Mouse (Mus musculus) liver, embryonic 15.5 days (tissue): ENCODE measurements around the gene Med15. TPM values are rescaled to one million over a fixed set of nuclear protein-coding genes. Genes with fewer than 3 reads are reported as not detected.

Experiments used
- ATAC-seq: fragments of 200-750 bp; cut with Nextera tagmentation; 2 replicates; pipeline ENCODE4 v1.8.0; 2017; ENCODE audit warnings: moderate number of reproducible peaks, mild to moderate bottlenecking, moderate library complexity; ENCODE audit not compliant: insufficient read depth
- H3K27ac ChIP-seq: fragments of 300-500 bp; sonication (generic); replicated peaks from 2 replicates; pipeline ENCODE4 v1.5.1; 2015; ENCODE audit warnings: mild to moderate bottlenecking, inconsistent platforms
- H3K27me3 ChIP-seq: fragments of 300-500 bp; sonication (generic); 2 replicates; pipeline ENCODE4 v1.6.1; 2015; ENCODE audit warnings: mild to moderate bottlenecking, inconsistent platforms
- H3K36me3 ChIP-seq: fragments of 300-500 bp; sonication (generic); replicated peaks from 2 replicates; pipeline ENCODE4 v1.6.1; 2015; ENCODE audit warnings: moderate library complexity, mild to moderate bottlenecking, inconsistent platforms
- H3K4me1 ChIP-seq: fragments of 300-500 bp; sonication (generic); replicated peaks from 2 replicates; pipeline ENCODE4 v1.6.1; 2015; ENCODE audit warnings: inconsistent platforms
- H3K4me2 ChIP-seq: fragments of 300-500 bp; sonication (generic); 2 replicates; pipeline ENCODE4 v1.6.1; 2015; ENCODE audit warnings: moderate library complexity, mild to moderate bottlenecking, inconsistent platforms
- H3K4me3 ChIP-seq: fragments of 300-500 bp; sonication (generic); replicated peaks from 2 replicates; pipeline ENCODE4 v1.5.1; 2015; ENCODE audit warnings: mild to moderate bottlenecking, inconsistent platforms
- H3K9ac ChIP-seq: fragments of 300-500 bp; sonication (generic); 2 replicates; pipeline ENCODE4 v1.6.1; 2015; ENCODE audit warnings: moderate library complexity, mild to moderate bottlenecking, inconsistent platforms
- H3K9me3 ChIP-seq: fragments of 300-500 bp; sonication (generic); replicated peaks from 2 replicates; pipeline ENCODE4 v1.6.1; 2016; ENCODE audit warnings: inconsistent platforms
- WGBS: fragments of 180-500 bp; shearing (Covaris S2); methylation state at CpG from one replicate; pipeline ENCODE4 v1.1.7; 2015; ENCODE audit warnings: mixed read lengths; ENCODE audit not compliant: insufficient replicate concordance; 5-methylcytosine and 5-hydroxymethylcytosine counted together
- polyA plus RNA-seq: library from polyadenylated mRNA; unstranded; fragments of >200 nt; fragmentation: Nextera tagmentation; extraction: Ambion mirVana; gene quantifications from 2 replicates; pipeline ENCODE4 v1.2.1, GENCODE M21; 2015

Med15 gene
- polyA plus RNA-seq, 1 experiment from 2014 or later, result 15.9 TPM

DNA sequence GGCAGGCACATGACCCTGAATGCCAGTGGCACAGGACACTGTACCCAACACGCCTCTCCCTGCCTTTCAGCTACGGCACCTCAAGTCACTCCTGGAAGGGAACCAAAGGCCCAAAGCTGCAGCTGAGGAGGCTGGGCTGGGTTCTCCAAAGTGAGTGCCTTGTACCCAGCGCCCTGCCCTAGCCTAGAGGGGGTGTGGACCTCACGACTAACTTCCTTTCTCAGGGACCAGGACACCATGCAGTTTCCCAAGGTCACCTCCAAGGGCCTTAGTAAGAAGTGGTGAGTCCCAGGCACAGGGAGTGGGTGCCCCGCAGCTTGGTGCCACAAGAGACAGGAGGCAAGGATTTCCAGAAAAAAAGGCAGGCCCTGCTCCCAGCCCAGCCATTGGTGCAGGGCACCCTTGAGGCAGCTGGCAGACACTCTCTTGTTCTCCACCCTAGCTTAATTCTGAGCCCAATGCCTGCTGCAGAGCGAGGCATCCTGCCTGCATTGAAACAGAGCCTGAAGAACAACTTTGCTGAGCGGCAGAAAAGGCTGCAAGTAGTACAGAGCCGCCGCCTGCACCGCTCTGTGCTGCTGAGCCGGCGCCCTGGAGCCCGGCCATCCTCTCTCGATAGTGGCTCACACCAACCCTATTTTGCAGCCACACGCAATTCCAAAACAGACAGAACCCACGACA lies 82.6 kb downstream of the Med15 start:
- Histone ChIP-seq H3K9ac (no peak overlapping the region), H3K27me3 (no peaks in the 10 kb centered on the region), H3K4me3 (no peak overlapping the region), H3K9me3 (no peaks in the 10 kb centered on the region), H3K4me1 (peaks cover 28% of the 10 kb centered on the region), H3K36me3 (peaks cover 49% of the 10 kb centered on the region), H3K27ac (no peak overlapping the region), H3K4me2 (no peak overlapping the region)
- ATAC-seq, result no peak
- WGBS, result 76% methylated on average over 16 of the region's 16 CpGs

DNA sequence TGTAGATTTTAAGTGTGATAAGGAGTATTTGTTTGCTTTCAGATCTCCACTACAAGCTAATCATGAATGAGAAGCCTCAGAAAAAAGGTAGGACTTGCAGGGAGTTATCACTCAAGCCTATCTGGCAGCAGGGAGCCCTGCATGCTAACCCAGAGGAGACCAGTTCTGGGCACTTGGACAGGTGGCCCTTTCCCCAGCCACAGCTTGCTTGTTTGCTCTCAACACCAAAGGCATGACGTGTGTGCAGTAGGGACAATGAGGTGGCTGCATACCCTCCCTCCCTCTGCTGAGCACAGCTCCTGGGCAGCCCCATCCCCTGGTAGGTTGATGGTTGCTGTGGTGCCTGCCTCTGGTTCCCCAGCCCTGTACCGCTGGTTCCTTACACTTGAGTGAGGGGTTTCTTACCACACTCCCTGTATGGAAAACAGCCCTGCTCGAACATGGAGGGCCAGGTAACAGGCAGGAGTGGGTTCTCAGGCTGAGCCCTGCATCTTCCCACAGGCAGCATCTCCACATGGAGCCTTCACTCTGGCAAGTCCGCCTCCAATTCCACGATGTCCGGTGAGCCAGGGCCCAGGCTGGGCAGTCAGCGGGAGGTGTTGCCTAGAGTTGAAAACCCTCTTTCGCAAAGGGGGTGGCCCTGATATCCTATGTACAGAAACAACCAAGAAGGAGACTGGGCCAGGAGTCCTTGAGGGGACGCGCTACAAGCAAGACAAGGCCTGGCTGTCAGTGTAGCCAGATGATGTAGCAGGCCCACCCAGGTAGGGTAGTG lies 84.9 kb downstream of the Med15 start:
- Histone ChIP-seq H3K27me3 (no peaks in the 10 kb centered on the region), H3K9ac (no peak overlapping the region), H3K4me1 (peaks cover 30% of the 10 kb centered on the region), H3K4me3 (no peak overlapping the region), H3K27ac (no peak overlapping the region), H3K4me2 (0 out of 2 replicates have a peak overlapping the region, but pooled peaks have one; percentile 94), H3K9me3 (no peaks in the 10 kb centered on the region), H3K36me3 (peaks cover 34% of the 10 kb centered on the region)
- 91% methylated on average over 10 of the region's 10 CpGs for WGBS
- ATAC-seq, result no peak

DNA sequence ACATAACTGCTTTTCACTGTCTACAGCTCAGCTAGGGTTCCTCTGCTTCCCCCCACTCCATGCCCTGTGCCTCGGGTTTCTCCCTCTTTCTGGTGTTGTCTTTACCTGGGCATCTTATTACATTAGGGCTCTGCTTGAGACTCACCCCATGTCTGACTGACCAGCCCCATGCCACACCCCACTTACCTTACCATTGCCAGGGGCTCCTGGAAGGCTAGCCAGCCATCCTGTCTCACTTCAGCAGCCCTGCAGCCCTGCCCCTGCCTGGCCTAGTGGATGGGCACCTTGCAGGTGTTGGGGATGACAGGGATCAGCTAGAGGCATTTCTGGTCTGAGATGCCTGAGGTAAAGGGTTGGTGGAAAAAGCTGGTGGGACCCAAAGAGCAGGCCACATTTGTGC lies 85.5 kb downstream of the Med15 start:
- 0 out of 2 replicates have a peak overlapping the region, but pooled peaks have one; percentile 71 for H3K27ac ChIP-seq
- H3K9me3 ChIP-seq, result no peaks in the 10 kb centered on the region
- peak overlapping the region; percentile 94 for H3K4me2 ChIP-seq
- WGBS, result 50% methylated on average over 1 of the region's 1 CpGs
- no peaks in the 10 kb centered on the region for H3K27me3 ChIP-seq
- H3K4me1 ChIP-seq, result peaks cover 30% of the 10 kb centered on the region
- ATAC-seq, result no peak
- H3K9ac ChIP-seq, result peak overlapping the region; percentile 62; the same call in 1 of the 2 replicates
- peaks cover 34% of the 10 kb centered on the region for H3K36me3 ChIP-seq
- H3K4me3 ChIP-seq, result peak overlapping the region; percentile 58

DNA sequence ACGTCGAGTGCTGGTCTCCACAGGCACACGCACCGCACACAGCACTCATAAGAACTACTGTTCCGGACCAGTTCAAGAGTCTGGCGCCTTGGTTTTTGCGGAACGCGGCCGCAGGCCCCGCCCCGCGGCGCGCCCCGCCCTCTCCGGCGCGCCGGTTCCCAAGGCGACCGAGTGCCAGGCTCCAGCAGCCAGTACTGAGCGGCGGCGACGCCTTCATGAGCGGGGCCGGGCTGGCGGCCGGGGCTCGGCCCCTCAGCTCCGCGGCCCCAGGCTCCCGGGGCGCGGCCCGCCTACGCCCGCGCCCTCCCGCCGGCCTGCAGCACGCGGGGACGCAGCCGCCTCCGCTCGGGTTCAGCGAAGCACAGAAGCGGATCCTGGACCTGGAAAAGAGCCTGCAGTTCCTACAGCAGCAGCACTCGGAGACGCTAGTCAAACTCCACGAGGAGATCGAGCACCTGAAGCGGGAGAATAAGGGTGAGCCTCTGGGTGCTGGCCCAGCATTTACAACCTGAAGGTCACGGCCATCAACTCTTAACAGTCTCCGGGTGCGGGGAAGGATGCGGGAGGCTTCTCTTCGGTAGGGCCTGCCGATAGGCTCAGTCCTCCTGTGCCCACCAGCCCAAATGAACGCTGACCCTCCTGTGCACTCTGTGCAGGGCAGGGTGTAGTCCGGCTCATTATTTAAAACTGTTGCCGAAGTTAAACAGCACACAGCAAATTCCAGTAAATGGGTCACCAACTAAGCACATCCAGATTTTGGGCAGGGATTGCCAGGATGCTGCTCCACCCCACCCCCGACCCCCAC lies 86.2 kb downstream of the Med15 start, which contains the start of gene Ccdc74a:
TSS of gene Ccdc74a (plus strand) at position 161 of the 805 bp plus-strand sequence.
- Histone ChIP-seq H3K4me3 (peak within 1 kb of the TSS; percentile 58), H3K9me3 (no peaks in the 10 kb centered on the region), H3K27ac (peak within 1 kb of the TSS; percentile 71), H3K4me1 (peaks cover 30% of the 10 kb centered on the region), H3K36me3 (peaks cover 32% of the 10 kb centered on the region), H3K9ac (peak within 1 kb of the TSS; percentile 62), H3K27me3 (no peaks in the 10 kb centered on the region), H3K4me2 (peak within 1 kb of the TSS; percentile 94)
- peak; percentile 99 for ATAC-seq
- 3% methylated on average over 65 of the region's 65 CpGs for WGBS

DNA sequence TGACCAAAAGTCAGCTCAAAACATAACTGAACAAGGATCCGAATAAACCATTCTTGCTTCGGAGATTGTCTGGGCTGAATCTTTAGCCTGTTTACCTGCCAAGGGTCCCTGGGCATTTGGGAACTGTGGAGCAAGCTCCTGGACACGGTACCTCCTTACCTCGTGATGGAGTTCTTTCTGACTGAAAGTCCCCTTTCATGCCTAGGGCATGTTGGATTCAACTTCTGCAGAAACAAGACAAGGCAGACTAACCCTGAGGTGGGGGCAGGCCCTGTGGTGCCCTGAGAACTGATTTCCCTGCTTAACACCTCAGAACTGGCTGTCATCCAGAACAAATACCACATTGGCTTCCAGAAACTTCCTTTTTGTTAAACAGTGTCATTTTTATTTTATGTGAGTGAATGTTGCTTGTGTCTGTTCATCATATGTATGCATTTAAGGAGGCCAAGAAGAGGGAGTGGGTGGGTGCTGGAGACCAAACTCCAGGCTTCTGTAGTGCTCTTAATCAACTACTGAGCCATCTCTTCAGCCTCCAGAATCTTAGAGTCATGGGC lies 89.2 kb downstream of the Med15 start:
- Histone ChIP-seq H3K27ac (no peak overlapping the region), H3K27me3 (no peaks in the 10 kb centered on the region), H3K9ac (no peak overlapping the region), H3K4me2 (no peak overlapping the region), H3K4me1 (peaks cover 42% of the 10 kb centered on the region), H3K4me3 (no peak overlapping the region), H3K36me3 (peaks cover 49% of the 10 kb centered on the region), H3K9me3 (no peaks in the 10 kb centered on the region)
- WGBS, result 82% methylated on average over 4 of the region's 4 CpGs
- no peak for ATAC-seq

DNA sequence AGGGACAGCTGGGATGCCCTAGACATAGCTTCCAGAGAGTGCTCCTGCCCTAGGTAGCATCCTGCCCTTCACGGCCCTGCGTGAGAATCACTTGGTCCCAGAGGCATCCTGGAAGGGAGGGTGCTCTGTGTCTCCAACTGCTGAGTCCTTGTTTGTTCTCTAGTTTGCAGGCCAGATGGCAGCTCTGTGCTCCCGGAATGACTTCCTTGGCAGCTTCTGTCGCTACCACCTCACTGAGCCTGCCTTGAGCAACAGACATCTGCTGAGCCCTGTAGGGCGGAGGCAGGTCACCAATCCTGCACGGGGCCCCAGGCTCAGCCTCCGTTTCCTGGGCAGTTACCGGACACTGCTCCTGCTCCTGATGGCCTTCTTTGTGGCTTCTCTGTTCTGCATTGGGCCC lies 90.4 kb downstream of the Med15 start:
- H3K4me2 ChIP-seq, result no peak overlapping the region
- H3K9me3 ChIP-seq, result no peaks in the 10 kb centered on the region
- no peak for ATAC-seq
- no peaks in the 10 kb centered on the region for H3K27me3 ChIP-seq
- no peak overlapping the region for H3K4me3 ChIP-seq
- WGBS, result 80% methylated on average over 8 of the region's 8 CpGs
- H3K27ac ChIP-seq, result no peak overlapping the region
- H3K9ac ChIP-seq, result no peak overlapping the region
- H3K4me1 ChIP-seq, result peaks cover 48% of the 10 kb centered on the region
- peaks cover 55% of the 10 kb centered on the region for H3K36me3 ChIP-seq

DNA sequence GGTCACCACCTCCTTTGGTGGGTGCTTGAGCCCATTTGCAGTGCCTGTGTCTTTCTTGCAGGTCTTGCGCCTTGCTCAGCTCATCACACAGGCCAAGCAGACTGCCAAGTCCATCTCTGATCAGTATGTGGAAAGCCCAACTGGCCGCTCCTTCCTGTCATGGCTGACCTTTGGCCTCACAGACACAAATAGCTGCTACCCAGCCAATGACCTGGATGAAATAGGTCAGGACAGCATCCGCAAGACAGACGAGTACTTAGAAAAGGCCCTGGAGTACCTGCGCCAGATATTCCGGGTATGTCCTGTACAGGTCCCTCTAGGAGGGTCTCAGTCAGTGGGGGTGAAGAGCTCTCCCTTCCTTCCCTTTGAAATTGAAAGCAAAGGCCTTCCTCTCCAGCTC lies 91.4 kb downstream of the Med15 start:
- Histone ChIP-seq H3K27ac (no peak overlapping the region), H3K36me3 (peaks cover 57% of the 10 kb centered on the region), H3K9ac (no peak overlapping the region), H3K9me3 (no peaks in the 10 kb centered on the region), H3K4me1 (peaks cover 48% of the 10 kb centered on the region), H3K4me3 (no peak overlapping the region), H3K4me2 (no peak overlapping the region), H3K27me3 (no peaks in the 10 kb centered on the region)
- WGBS, result 85% methylated on average over 6 of the region's 6 CpGs
- ATAC-seq, result no peak

DNA sequence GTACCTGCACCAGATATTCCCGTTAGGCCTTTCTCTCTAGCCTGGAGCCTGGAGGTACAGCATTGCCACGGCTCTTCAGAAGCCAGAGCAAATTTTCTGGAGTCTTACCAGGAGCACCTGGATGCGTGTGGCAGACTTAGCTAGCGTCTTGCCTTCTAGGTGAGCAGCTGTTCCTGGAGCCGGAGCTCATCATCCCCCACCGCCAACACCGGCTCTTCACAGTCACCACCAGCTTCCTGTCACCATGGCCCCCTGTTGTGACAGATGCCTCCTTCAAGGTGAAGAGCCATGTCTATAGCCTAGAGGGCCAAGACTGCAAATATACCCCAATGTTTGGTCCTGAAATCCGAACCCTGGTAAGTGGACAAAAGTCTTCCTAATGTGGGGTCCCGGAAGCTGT lies 92.0 kb downstream of the Med15 start:
- H3K36me3 ChIP-seq, result peaks cover 61% of the 10 kb centered on the region

DNA sequence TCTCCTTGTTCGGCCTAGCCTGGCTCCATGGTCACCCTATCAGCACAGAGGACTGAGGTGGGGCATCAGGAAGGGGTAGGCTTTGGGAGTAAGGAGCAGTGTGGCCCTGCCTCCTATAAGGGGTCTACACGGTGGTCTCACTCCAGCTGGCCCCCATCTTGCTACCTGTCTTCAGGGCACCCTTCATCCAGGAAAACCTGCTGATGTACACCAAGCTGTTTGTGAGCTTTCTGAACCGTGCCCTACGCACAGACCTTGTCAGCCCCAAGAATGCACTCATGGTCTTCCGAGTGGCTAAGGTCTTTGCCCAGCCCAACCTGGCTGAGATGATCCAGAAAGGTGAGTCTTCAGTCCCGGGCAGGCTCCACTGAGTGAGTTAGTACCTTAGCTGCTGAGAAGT lies 92.7 kb downstream of the Med15 start:
- Histone ChIP-seq H3K4me3 (no peak overlapping the region), H3K4me2 (no peak overlapping the region), H3K27me3 (no peaks in the 10 kb centered on the region), H3K4me1 (peaks cover 49% of the 10 kb centered on the region), H3K27ac (0 out of 2 replicates have a peak overlapping the region, but pooled peaks have one; percentile 95), H3K9ac (no peak overlapping the region), H3K9me3 (no peaks in the 10 kb centered on the region), H3K36me3 (peaks cover 64% of the 10 kb centered on the region)
- ATAC-seq, result no peak
- 88% methylated on average over 6 of the region's 6 CpGs for WGBS

More for the DNA sequence above, 92.0 kb downstream of the Med15 start:
- no peak overlapping the region for H3K4me2 ChIP-seq
- WGBS, result 87% methylated on average over 9 of the region's 9 CpGs
- no peak overlapping the region for H3K27ac ChIP-seq
- H3K27me3 ChIP-seq, result no peaks in the 10 kb centered on the region
- no peak for ATAC-seq
- no peaks in the 10 kb centered on the region for H3K9me3 ChIP-seq
- no peak overlapping the region for H3K4me3 ChIP-seq
- H3K4me1 ChIP-seq, result peaks cover 49% of the 10 kb centered on the region
- no peak overlapping the region for H3K9ac ChIP-seq

DNA sequence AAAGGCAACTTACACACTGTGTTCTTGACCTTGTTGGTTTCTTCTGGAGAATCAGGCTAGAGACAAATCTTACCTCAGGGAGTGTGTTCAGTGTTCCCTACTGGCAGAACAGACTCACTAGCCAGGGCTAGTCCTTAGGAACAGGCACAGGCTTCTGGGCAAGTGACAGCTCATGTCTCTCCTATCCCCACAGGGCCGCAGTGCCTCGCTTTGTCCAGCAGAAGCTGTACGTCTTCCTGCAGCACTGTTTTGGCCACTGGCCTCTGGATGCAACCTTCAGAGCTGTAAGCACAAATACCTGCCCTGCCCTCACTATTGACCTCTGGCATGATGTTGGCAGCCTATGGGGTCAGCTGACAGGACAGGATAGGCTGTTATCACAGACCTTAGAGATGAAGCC lies 93.6 kb downstream of the Med15 start:
- Histone ChIP-seq H3K4me2 (no peak overlapping the region), H3K9ac (no peak overlapping the region), H3K4me3 (no peak overlapping the region), H3K27ac (peak overlapping the region; percentile 95), H3K9me3 (no peaks in the 10 kb centered on the region), H3K27me3 (no peaks in the 10 kb centered on the region), H3K4me1 (peaks cover 51% of the 10 kb centered on the region), H3K36me3 (peaks cover 70% of the 10 kb centered on the region)
- no peak for ATAC-seq
- 82% methylated on average over 3 of the region's 3 CpGs for WGBS
